Mouse (Mus musculus) CD8-positive naive resting alpha-beta T cell, adult 2 months (primary cell): ENCODE data around the gene Tmem8.
A peak's percentile ranks its signal among the peaks of the same experiment; 100 is the strongest.
"Not testable (repeated sequence)": the region's sequence is repeated elsewhere in the genome, so short reads cannot be mapped to it uniquely, and the experiment has no call there.

Experiments used
- DNase-seq, 2 experiments: peaks; one replicate each; pipeline ENCODE4 v3.0.0; 2022; ENCODE audit warnings: low read depth in 2 of 2, low spot score in 2 of 2

Tmem8 gene

GRCm38 (mm10) chr17:26111024-26111423 is 2.1 kb upstream of the Tmem8 start:
- no peak for DNase-seq

DNA sequence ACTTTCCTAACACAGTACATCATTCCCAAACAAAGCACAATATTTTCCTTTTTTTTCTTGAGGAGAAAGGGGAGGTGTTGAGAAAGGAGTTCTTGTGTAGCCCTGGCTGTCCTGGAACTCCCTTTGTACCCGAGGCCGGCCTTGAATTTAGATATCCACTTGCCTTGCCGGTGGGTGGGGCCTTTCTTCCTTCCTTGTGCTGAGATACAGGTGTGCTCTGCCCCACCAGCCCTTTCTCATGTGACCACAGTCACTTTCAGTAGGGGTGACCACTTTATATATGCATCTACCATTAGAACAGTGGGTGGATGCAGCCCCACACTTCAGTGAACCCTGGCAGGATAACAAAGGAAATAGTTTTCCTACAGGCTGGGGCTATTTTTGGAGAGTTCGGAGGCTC is 1.4 kb upstream of the Tmem8 start:
- no peak for DNase-seq

- no peak for DNase-seq
These were observed 348 bp upstream of the Tmem8 start for GRCm38 (mm10) chr17:26112751-26113150.

DNA sequence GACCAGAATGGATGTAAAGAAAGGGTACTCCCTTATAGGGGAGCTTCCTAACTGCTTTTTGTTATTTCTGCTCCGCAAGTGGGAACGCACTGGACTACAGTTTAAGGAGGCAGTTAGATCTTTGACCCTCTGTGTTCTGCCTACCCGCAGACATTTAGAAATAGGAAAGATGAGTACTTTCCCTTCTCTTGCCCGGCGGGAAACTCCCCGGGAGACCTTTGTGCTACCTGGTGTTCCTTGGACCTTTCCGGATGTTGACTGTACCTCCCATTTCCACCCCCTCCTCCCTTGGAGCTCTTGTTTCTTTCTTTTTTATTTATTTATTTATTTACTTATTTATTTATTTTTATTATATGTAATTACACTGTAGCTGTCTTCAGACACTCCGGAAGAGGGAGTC is 962 bp downstream of the Tmem8 start:
- no peak for DNase-seq

GRCm38 (mm10) chr17:26114461-26114860 is 1.4 kb downstream of the Tmem8 start:
- not testable (repeated sequence) for DNase-seq

DNA sequence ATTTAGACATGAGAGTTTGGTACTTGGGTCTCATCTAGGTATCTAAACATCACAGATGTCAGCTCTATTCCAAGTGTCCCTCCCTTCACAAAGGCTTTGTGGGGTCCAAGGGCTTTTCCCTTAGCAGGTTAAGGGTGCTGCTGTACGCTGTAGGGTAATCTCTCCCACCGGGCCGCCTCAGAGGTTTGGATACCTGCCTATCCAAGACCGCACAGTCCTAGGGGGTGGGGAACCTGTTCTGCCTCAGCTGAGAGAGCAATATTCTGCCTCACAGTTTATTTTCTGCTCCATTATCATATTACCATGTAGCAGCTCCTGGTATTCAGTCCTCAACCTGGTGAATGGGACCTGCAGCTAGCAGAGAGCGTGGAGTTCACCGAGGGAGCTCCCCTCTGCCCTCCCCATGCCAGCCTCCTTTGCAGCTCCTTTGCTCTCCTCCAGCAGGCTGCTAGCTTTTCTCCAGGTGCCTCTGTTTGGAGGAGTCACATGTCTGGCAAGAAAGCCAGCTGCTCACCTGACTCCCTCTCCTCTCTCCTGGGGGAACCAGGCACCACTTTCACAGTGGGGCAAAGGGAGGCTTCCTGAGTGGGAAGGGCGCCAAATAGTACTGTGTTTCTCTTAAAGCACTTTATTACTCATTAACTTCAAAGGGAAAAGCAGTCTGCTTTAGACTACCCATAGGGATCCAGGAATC is 2.3 kb downstream of the Tmem8 start:
- no peak for DNase-seq

DNA sequence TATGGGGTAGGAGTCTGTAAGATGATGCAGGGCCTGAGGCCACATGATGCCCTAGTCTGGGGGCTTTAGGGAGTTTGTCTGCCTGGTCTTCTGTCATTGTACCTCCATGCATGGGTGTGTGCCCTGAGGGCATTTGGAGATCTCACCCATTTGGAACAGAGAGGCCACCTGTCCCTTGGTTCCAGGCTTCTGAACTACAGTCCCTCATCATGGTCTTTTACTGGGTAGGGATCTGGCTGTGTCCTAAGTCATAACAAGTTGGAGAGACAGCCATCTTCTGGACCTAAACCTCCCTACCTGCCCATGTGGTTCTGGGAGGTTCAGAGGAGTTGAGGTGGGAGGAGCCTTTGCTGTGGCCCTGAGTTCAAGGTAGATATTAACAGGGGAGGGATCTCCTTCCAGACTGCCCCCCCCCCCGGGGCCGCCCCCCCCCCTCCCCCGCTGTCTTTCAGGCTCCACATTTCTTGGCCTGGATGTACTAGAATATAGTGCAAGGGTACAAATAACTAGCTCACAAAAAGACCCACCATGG is 2.9 kb downstream of the Tmem8 start:
- no peak for DNase-seq

DNA sequence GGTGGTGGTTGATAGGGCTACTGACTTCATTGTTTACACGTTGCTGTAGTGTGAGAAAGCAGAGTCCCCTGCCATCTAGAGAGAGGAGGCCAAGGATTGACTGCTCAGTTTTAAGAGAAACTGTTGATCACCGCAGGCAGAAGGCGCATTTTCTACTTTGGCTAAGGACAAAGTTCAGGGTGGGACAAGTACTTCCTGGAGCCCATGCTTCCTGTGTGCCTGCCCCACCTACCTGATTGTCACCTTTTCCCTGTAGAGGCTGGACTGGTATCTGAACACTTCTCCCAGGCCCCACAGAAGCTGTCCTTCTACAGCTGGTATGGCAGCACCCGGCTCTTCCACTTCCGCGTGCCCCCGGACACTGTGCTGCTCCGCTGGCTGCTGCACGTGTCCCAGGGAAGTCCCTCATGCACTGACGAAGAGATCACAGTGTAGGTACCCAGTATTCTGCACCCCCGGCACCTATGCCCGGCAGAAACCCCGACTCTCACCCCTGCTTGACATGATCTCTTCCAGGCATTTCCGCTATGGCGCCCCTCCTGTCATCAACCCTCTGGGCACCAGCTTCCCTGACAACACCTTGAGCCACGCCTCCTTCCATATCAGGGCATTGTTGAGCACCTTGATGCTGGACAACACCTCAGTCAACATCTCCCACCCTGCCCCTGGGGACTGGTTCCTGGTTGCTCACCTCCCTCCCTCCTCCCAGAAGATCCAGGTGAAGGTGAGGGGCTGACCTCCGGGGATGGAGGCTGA is 3.6 kb downstream of the Tmem8 start:
- no peak for DNase-seq

DNA sequence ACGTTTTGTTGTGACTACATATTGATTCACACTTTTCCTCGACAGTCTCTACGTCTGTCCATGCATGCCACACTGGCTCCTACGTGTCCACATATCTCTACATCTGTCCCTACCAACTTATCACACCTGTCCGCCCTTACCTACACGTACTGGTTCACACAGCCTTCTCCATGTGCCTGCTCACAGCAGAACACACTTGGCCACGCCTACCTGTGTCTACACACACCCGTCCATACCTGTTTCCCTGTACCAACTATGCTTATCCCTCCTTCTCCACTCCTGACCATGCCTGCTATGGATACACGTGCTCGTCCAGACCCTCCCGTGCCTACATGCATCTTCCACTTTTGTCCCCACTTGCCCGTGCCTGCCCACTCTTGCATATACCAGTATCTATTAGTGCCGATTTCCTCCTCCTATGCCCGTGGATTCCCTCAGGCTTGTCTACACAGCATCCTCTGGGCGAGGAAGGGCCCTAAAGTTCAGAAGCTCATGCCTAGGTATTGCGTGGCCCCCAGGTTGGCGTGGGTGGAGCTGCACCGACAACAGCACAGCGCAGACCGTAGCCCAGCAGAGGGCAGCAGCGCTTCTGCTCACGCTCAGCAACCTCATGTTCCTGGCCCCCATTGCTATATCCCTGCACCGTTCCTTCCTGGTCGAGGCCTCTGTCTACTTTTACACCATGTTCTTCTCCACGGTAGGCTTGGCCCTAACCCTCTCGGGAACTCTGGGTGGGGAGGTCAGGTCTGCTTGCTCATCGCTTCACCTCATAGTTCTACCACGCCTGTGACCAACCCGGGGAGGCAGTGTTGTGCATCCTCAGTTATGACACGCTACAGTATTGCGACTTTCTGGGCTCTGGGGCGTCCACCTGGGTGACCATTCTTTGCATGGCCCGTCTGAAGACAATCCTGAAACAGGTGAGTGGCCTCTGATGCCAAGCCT is 6.9 kb downstream of the Tmem8 start:
- DNase-seq = peak; percentile 38 to 56

DNA sequence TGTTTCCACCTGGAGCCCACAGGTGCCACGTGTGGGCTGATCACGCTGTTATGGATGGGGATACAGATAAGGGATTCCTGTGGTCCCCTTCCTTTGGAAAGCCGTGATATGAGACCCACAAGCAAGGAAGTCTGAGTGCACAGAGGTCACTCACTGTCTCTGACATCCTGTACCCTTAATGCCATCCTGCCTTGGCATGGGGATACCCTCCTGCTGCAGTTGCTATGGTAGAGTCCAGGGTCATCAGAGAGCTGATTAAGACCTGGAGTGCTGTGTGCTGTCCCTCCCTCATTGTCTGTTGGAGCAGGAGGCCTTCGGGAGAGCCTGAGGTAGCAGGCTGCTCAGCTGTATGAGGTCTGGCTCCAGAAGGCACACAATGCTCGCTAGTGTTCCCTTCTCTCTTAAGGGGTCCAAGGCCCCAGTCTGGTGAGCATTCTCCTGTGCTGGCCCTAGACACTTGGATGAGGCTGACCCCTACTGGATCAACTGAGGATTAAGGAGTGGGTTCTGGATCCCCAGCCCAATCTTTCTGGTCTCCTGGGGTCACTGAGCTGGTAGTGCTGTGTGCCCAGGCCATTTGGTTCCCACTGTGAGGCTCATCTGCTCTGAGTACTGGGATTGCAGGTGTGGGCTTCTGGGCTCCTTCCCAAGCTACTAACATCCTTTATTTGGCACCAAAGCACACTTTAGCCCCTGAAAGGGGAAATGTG is 9.5 kb downstream of the Tmem8 start:
- DNase-seq = no peak

- peak; percentile 58 to 69 for DNase-seq
These were observed 10.2 kb downstream of the Tmem8 start, which contains the start of gene Mrpl28 for GRCm38 (mm10) chr17:26123267-26123684. Gene Mrpl28 (plus strand): TSS chr17:26123500.

DNA sequence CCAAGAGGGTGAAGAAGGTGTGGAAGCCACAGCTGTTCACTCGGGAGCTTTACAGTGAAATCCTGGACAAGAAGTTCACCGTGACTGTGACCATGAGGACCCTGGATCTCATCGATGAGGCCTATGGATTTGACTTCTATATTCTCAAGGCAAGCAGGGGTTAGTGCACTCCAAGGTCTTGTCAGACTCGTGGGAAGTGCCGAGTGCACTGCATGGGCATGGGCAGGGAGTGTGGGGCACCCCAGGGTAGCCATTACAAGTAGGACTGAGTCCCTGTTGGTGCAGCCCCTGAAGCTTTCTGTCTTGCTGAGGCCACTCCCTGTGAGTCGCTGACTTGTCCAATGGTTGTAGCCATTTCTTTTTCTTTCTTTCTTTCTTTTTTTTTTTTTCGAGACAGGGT is 11.5 kb downstream of the Tmem8 start:
- DNase-seq = no peak

- no peak for DNase-seq
These were observed 12.1 kb downstream of the Tmem8 start for GRCm38 (mm10) chr17:26125226-26125625.

DNA sequence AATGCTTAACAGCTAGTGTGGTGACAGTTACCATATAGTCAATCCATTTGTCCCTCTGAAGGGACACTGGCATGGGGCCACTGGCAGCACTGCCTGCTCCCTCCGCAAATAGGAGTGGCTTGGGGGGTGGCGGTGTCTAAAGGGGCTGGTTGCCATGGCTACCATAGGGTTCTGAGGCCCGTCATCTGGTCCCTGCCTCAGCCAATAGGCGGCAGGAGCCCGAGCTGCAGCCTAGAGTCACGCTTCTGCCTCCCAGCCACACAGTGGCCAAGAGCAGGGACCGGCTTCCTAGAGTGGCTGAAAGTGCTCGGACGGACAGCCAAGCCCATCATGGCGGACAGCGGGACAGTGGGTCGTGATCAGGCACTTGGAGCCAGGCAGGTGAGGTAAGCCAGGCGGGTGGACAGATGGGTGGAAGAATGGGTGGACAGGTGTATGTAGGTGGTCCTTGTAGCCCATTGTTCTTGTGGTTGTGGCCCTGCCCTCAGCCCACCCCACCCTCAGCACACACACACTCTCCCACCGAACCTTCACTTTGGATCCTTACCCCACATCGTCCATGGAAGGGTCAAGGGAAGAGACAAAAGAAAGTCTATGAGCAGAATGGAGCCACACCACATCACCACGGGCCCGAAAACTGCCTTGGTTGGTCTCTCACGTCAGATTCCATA is 18.1 kb downstream of the Tmem8 start:
- DNase-seq = no peak

- DNase-seq = no peak
These were observed 19.1 kb downstream of the Tmem8 start for GRCm38 (mm10) chr17:26131856-26132853.

GRCm38 (mm10) chr17:26137106-26137750 is 24.1 kb downstream of the Tmem8 start:
- DNase-seq = no peak

DNA sequence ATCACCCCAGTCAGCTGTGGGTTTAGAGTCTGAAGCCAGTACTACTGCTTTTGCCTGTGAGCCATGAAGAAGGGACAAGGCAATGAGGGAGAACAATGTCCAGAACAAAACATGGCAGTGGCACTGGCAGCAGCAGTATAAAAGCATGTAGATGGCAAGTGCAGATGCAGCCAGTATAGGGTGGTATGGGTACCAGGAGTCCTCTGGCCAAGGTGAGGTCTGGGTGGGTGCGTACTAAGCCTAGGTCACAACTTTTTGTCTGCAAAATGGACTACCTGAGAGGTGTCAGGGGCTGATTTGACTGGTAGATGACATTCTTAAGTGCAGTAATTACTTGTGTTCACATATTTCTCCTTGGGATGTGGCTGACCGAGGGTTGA is 24.6 kb downstream of the Tmem8 start:
- no peak for DNase-seq

DNA sequence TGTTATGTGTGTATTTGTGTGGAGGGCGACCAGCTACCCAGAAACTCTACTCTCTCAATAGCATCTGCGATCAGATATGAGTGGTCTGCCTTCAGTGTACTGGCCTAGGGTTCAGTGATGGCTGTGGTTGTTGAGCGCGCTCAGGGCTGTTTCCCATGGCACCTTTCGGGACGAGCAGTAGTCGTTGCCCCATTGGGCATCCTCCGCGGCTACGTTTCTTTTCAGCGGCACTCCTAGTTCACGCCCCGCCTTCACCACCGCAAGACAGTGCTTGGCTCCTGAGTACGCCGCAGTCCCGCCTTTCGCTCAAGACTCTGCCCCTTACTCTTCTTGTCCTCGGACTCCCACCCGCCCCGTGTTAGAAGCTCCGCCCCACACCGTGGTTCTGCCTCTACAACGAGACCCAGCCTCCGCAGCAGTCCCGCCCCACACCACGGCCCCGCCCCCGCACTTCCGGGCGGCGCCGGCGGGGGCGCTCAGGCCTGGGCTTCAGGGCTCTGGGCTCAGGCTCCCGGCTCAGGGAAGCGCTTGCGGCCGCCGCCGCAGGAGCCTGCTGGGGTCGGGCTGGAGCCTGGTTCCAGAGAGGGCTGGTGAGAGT is 25.2 kb downstream of the Tmem8 start, which contains the start of gene Axin1:
Gene Axin1 (plus strand): TSS at position 450 of the 598 bp plus-strand sequence.
- DNase-seq = peak; percentile 95 to 96
